Mouse (Mus musculus) intestine, embryonic 15.5 days (tissue): ENCODE results near the gene Prss50. TPM values are rescaled to one million over a fixed set of nuclear protein-coding genes. Genes with fewer than 3 reads are reported as not detected.

Experiments
- polyA plus RNA-seq: library from polyadenylated mRNA; unstranded; fragments of >200 nt; fragmentation: Nextera tagmentation; extraction: Ambion mirVana; gene quantifications from 2 replicates; pipeline ENCODE4 v1.2.1, GENCODE M21; 2015

Gene Prss50
- polyA plus RNA-seq, 1 experiment from 2014 or later: 0.19 TPM

Other genes with a start within 250 kb of the Prss50 start
- gene Nradd, start 233.5 kb upstream of the Prss50 start, polyA plus RNA-seq: 27.0 and 29.0 TPM in 2 replicates
- 3.6 and 4.9 TPM in 2 replicates for gene Nbeal2, start 203.8 kb upstream of the Prss50 start, polyA plus RNA-seq
- gene Ccdc12, start 201.5 kb upstream of the Prss50 start, polyA plus RNA-seq: 162 and 166 TPM in 2 replicates
- 0.53 and 0.58 TPM in 2 replicates for gene Myl3, start 116.1 kb upstream of the Prss50 start, polyA plus RNA-seq
- gene Pth1r, start 110.8 kb upstream of the Prss50 start, polyA plus RNA-seq: 21.6 and 23.6 TPM in 2 replicates
- not detected in 2 replicates for gene Prss42, start 59.8 kb upstream of the Prss50 start, polyA plus RNA-seq
- gene Prss44, start 44.0 kb upstream of the Prss50 start, polyA plus RNA-seq: not detected in 2 replicates
- not detected in 2 replicates for gene Prss43, start 31.3 kb upstream of the Prss50 start, polyA plus RNA-seq
- not detected in 2 replicates for gene Prss45, start 23.4 kb upstream of the Prss50 start, polyA plus RNA-seq
- not detected in 2 replicates for gene Prss46, start 13.5 kb upstream of the Prss50 start, polyA plus RNA-seq
- gene Als2cl, start 21.9 kb downstream of the Prss50 start, polyA plus RNA-seq: 6.1 and 6.5 TPM in 2 replicates
- gene Tmie, start 22.1 kb downstream of the Prss50 start, polyA plus RNA-seq: 2.1 and 2.5 TPM in 2 replicates
- not detected in 2 replicates for gene Fam240a, start 58.9 kb downstream of the Prss50 start, polyA plus RNA-seq
- not detected in 2 replicates for gene Tdgf1, start 88.2 kb downstream of the Prss50 start, polyA plus RNA-seq
- 0.23 and 0.34 TPM in 2 replicates for gene Lrrc2, start 93.6 kb downstream of the Prss50 start, polyA plus RNA-seq
- gene Rtp3, start 132.6 kb downstream of the Prss50 start, polyA plus RNA-seq: 0.24 and 0.81 TPM in 2 replicates
- 2.2 and 5.1 TPM in 2 replicates for gene Ltf, start 161.3 kb downstream of the Prss50 start, polyA plus RNA-seq
- 1.8 and 2.6 TPM in 2 replicates for gene Ccrl2, start 199.6 kb downstream of the Prss50 start, polyA plus RNA-seq